Comparison of ENCODE assay signal across 8 mouse cellular contexts in genomic region chrX:162829203-162829708, GRCm38 (mm10). TPM values are rescaled to one million over a fixed set of nuclear protein-coding genes. Genes with fewer than 3 reads are reported as not detected.
DNase-seq lines count a peak whose midpoint lies in the region; ATAC-seq and TF ChIP-seq lines count a peak whose summit lies in the region.

Gene Txlng (minus strand): TSS chrX:162829454.

- peak within 1 kb of the TSS; percentile 64; the same call in 1 of the 2 replicates for H3K27ac ChIP-seq in hindbrain, postnatal 0 days
- peak within 1 kb of the TSS; percentile 78 for H3K27ac ChIP-seq in left cerebral cortex, adult 2 months

- H3K4me3 ChIP-seq in hindbrain, postnatal 0 days (ENCODE audit: low read length): peak within 1 kb of the TSS; percentile 51
- peak within 1 kb of the TSS; percentile 72 for H3K4me3 ChIP-seq in left cerebral cortex, adult 2 months

- WGBS in hindbrain, postnatal 0 days: 19% methylated on average over 37 of the region's 37 CpGs

- H3K4me2 ChIP-seq in hindbrain, postnatal 0 days (ENCODE audit: low read depth, low read length): peak within 1 kb of the TSS; percentile 76

- H3K27me3 ChIP-seq in hindbrain, postnatal 0 days (ENCODE audit: insufficient read depth, low read length): no peaks in the 10 kb centered on the region

- no peaks in the 10 kb centered on the region for H3K9me3 ChIP-seq in hindbrain, postnatal 0 days (ENCODE audit: low read length)

- ATAC-seq in hindbrain, postnatal 0 days: peak; percentile 98
- ATAC-seq in megakaryocyte, adult 5-6 weeks (ENCODE audit: poor library complexity, severe bottlenecking): peak; percentile 94

- TF ChIP-seq CTCF in hindbrain, postnatal 0 days (IDR thresholded peaks at IDR 0.05; ENCODE audit: low read depth): no peak
- TF ChIP-seq CTCF in left cerebral cortex, adult 2 months (IDR thresholded peaks at IDR 0.05): no peak

- DNase-seq in WW6 (ENCODE audit: low read depth, low spot score): peak; percentile 86
- DNase-seq in cerebellum, postnatal 4 days (ENCODE audit: low spot score in 2 of 2): peak; percentile 65 to 90
- peak; percentile 96 for DNase-seq in gastrocnemius, adult 18-20 months (ENCODE audit: low spot score)
- DNase-seq in hindbrain, postnatal 0 days (ENCODE audit: low spot score): peak; percentile 96
- DNase-seq in left cerebral cortex, adult 2 months (ENCODE audit: extremely low spot score in 1 of 2, low spot score in 2 of 2): peak; percentile 89 to 92
- peak; percentile 95 for DNase-seq in right cerebral cortex, adult 2 months (ENCODE audit: low spot score in 2 of 2)
- peak; percentile 97 for DNase-seq in urinary bladder, postnatal 14 days (ENCODE audit: low spot score)

- H3K4me1 ChIP-seq in hindbrain, postnatal 0 days (ENCODE audit: insufficient read depth, low read length): no peaks in the 10 kb centered on the region

- peak within 1 kb of the TSS; percentile 51 for H3K9ac ChIP-seq in hindbrain, postnatal 0 days (replicated peaks; ENCODE audit: low read length)

- intact Hi-C loops in left cerebral cortex, adult 2 months (cut with DNase I): no loop called here

- no peaks in the 10 kb centered on the region for H3K36me3 ChIP-seq in hindbrain, postnatal 0 days (ENCODE audit: insufficient read depth, low read length)

RNA-seq across cellular contexts. Expression of gene Txlng, which starts in this region (rescaled TPM):
- 1 to 10 TPM; 7.3 to 7.7 TPM for total RNA-seq in gastrocnemius, adult 18-20 months (2021)
- 8.3 and 10.8 TPM in 2 replicates for total RNA-seq in hindbrain, postnatal 0 days (2014; rRNA removed)
- polyA plus RNA-seq in hindbrain, postnatal 0 days (2015; fragmentation: Nextera tagmentation; extraction: Ambion mirVana): 11.8 and 12.6 TPM in 2 replicates
- 10 to 100 TPM; 19.7 to 20.7 TPM for total RNA-seq in left cerebral cortex, adult 2 months (2021)
- 18.4 and 22.7 TPM in 2 replicates for total RNA-seq in megakaryocyte, adult 5-6 weeks (2015)
- total RNA-seq in megakaryocyte, adult 5-6 weeks (2017): 30.8 and 34.1 TPM in 2 replicates

Comparison
In these comparisons a context has a peak if more than half of its experiments do, and no peak if none do; other contexts are left out.
1. Peak in every context shown above with its lines: DNase-seq, ATAC-seq, H3K4me3 ChIP-seq and H3K27ac ChIP-seq.